Mouse (Mus musculus) bone marrow, adult 2 months (tissue): Measurements from ENCODE around the gene Mpped1. TPM values are rescaled to one million over a fixed set of nuclear protein-coding genes. Genes with fewer than 3 reads are reported as not detected.

Source experiments
- H3K27ac ChIP-seq: fragments of 200-500 bp; 2 replicates; pipeline ENCODE4 v1.5.1; 2012; ENCODE audit warnings: low read depth, mild to moderate bottlenecking, control low read depth, inconsistent platforms, low read length; ENCODE audit not compliant: control insufficient read depth, poor library complexity, insufficient read depth
- H3K4me1 ChIP-seq: fragments of 200-500 bp; 2 replicates; pipeline ENCODE4 v1.6.1; 2011; ENCODE audit warnings: low read length; ENCODE audit not compliant: control insufficient read depth, insufficient read depth
- H3K4me3 ChIP-seq: fragments of 200-500 bp; replicated peaks from 2 replicates; pipeline ENCODE3; 2011; ENCODE audit warnings: mild to moderate bottlenecking, low read depth, low read length, control low read depth; ENCODE audit not compliant: control insufficient read depth
- CTCF ChIP-seq: fragments of 200-500 bp; IDR thresholded peaks from 2 replicates; pipeline ENCODE4 v1.5.1; 2011; ENCODE audit warnings: low read length, control low read depth; ENCODE audit not compliant: control insufficient read depth, insufficient read depth
- POLR2A ChIP-seq: fragments of 200-500 bp; IDR thresholded peaks from 2 replicates; pipeline ENCODE4 v1.6.1; 2011; ENCODE audit warnings: low read depth, mild to moderate bottlenecking, control low read depth, low read length, borderline replicate concordance; ENCODE audit not compliant: control insufficient read depth
- WGBS: fragments of 180-500 bp; shearing (Covaris S2); methylation state at CpG from one replicate; pipeline ENCODE4 v1.1.7; 2018; 5-methylcytosine and 5-hydroxymethylcytosine counted together
- polyA plus RNA-seq: library from polyadenylated mRNA; stranded (reverse); fragments of >200 nt; gene quantifications from 2 replicates; pipeline ENCODE4 v1.2.4, GENCODE M21; 2011; ENCODE audit warnings: low replicate concordance; ENCODE audit not compliant: missing spikeins, insufficient read depth, insufficient read length

The Mpped1 gene
- polyA plus RNA-seq: not detected in 2 replicates

GRCm38 (mm10) chr15:83779387-83779786 is at the start of gene Mpped1:
Gene Mpped1, plus strand, starts transcription at chr15:83779467.
- Histone ChIP-seq H3K4me3 (no peak within 1 kb of the TSS), H3K27ac (no peak within 1 kb of the TSS), H3K4me1 (no peaks in the 10 kb centered on the region)
- no peak for TF ChIP-seq CTCF
- 4% methylated on average over 37 of the region's 37 CpGs for WGBS

- H3K4me1 ChIP-seq: no peaks in the 10 kb centered on the region; the same call in 1 of the 2 replicates
- no peak for TF ChIP-seq POLR2A
- no peak for TF ChIP-seq CTCF
- H3K27ac ChIP-seq: no peak overlapping the region
- WGBS: 46% methylated on average over 21 of the region's 21 CpGs
- H3K4me3 ChIP-seq: no peak overlapping the region
Measured at GRCm38 (mm10) chr15:83740676-83741422, 38.4 kb upstream of the Mpped1 start.

- no peak overlapping the region for H3K27ac ChIP-seq
- 75% methylated on average over 1 of the region's 1 CpGs for WGBS
- TF ChIP-seq CTCF (no peak), POLR2A (no peak)
- no peaks in the 10 kb centered on the region; the same call in 1 of the 2 replicates for H3K4me1 ChIP-seq
- no peak overlapping the region for H3K4me3 ChIP-seq
Measured at GRCm38 (mm10) chr15:83742018-83742417, 37.2 kb upstream of the Mpped1 start.

- WGBS: 76% methylated on average over 16 of the region's 16 CpGs
- Histone ChIP-seq H3K4me1 (no peaks in the 10 kb centered on the region), H3K27ac (no peak overlapping the region), H3K4me3 (no peak overlapping the region)
- TF ChIP-seq POLR2A (no peak), CTCF (no peak)
Measured at GRCm38 (mm10) chr15:83746311-83746710, 33.0 kb upstream of the Mpped1 start.

GRCm38 (mm10) chr15:83748986-83749385 is 30.3 kb upstream of the Mpped1 start:
- Histone ChIP-seq H3K4me1 (no peaks in the 10 kb centered on the region), H3K4me3 (no peak overlapping the region), H3K27ac (no peak overlapping the region)
- TF ChIP-seq POLR2A (no peak), CTCF (no peak)
- 69% methylated on average over 6 of the region's 6 CpGs for WGBS

GRCm38 (mm10) chr15:83749436-83749835 is 29.8 kb upstream of the Mpped1 start:
- no peak overlapping the region for H3K27ac ChIP-seq
- H3K4me3 ChIP-seq: no peak overlapping the region
- WGBS: 53% methylated on average over 9 of the region's 9 CpGs
- TF ChIP-seq POLR2A (no peak), CTCF (no peak)
- no peaks in the 10 kb centered on the region for H3K4me1 ChIP-seq

GRCm38 (mm10) chr15:83756742-83757141 is 22.5 kb upstream of the Mpped1 start:
- H3K4me1 ChIP-seq: no peaks in the 10 kb centered on the region
- WGBS: 23% methylated on average over 9 of the region's 9 CpGs
- TF ChIP-seq POLR2A (no peak), CTCF (peak; percentile 57)
- H3K27ac ChIP-seq: no peak overlapping the region
- H3K4me3 ChIP-seq: no peak overlapping the region

GRCm38 (mm10) chr15:83758958-83759357 is 20.3 kb upstream of the Mpped1 start:
- no peak overlapping the region for H3K4me3 ChIP-seq
- no peak overlapping the region for H3K27ac ChIP-seq
- no peaks in the 10 kb centered on the region for H3K4me1 ChIP-seq
- TF ChIP-seq POLR2A (no peak), CTCF (no peak)
- WGBS: 19% methylated on average over 4 of the region's 4 CpGs

GRCm38 (mm10) chr15:83760683-83761082 is 18.6 kb upstream of the Mpped1 start:
- no peak overlapping the region for H3K27ac ChIP-seq
- H3K4me1 ChIP-seq: no peaks in the 10 kb centered on the region
- peak; percentile 61 for TF ChIP-seq CTCF
- TF ChIP-seq POLR2A: no peak
- no peak overlapping the region for H3K4me3 ChIP-seq
- 6% methylated on average over 10 of the region's 10 CpGs for WGBS
